Mouse (Mus musculus): ENCODE measurements around the gene Rif1.

GRCm38 (mm10) chr2:52034601-52035000, 38.0 kb upstream of the Rif1 start:
- TF ChIP-seq CTCF (IDR thresholded peaks at IDR 0.05; ENCODE audit: borderline replicate concordance, insufficient read depth, low read length) (no peak), POLR2A (IDR thresholded peaks at IDR 0.05; ENCODE audit: low read depth, low read length) (no peak)
